Comparison of ENCODE assay signal across 18 mouse cellular contexts in the genomic region with DNA sequence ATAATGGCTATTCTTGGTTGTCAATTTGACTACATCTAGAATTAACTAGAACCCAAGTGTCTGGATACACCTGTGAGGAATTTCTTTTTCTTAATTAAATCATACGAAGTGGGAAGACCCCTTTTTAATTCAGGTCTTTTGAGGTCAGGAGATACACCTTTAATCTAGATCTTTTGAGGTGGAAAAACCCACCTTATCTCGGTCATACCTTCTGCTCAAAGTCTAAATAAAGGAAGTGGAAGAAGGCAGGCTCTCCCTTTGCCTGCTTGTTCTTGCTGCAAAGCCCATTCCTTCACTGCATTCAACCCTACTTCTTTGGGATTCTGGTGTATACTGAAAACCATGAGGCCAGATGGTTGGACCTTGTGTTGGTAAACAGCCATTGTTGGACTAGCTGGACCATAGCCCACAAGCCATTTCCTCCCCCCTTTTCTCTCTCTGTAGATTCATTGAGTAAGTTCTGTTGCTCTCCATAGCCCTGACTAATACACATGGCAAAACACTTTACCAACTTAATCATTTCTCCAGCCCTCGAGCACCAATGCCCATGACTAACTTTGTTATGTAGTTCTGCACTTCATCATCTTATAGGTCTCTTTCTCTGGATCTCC.
A peak's percentile ranks its signal among the peaks of the same experiment; 100 is the strongest.
DNase-seq lines count a peak whose midpoint lies in the region; ATAC-seq and TF ChIP-seq lines count a peak whose summit lies in the region.
"Had no signal": no experiment of that assay in that cellular context is flagged by ENCODE, and none has a peak within 500 bp of the region (broad histone marks: within the 10 kb centered on the region; RNA-seq: fewer than 3 reads in every experiment).

No protein-coding gene starts in this region.

- H3K9me3 ChIP-seq in limb, embryonic 11.5 days (ENCODE audit: control insufficient read depth, low read length): no peaks in the 10 kb centered on the region
- no peaks in the 10 kb centered on the region for H3K9me3 ChIP-seq in limb, embryonic 10.5 days (replicated peaks)
- H3K9me3 ChIP-seq in heart, postnatal 0 days (replicated peaks; ENCODE audit: control insufficient read depth, low read length): no peaks in the 10 kb centered on the region
- H3K9me3 ChIP-seq: embryonic facial prominence, embryonic 12.5 days; kidney, embryonic 15.5 days; limb, embryonic 13.5 days; midbrain, embryonic 13.5 days had no signal

- no peak overlapping the region for H3K9ac ChIP-seq in heart, adult 2 months (ENCODE audit: low read depth, low read length)
- H3K9ac ChIP-seq in limb, embryonic 11.5 days (ENCODE audit: low read length): no peak overlapping the region
- no peak overlapping the region for H3K9ac ChIP-seq in heart, postnatal 0 days (replicated peaks; ENCODE audit: low read depth, low read length)
- H3K9ac ChIP-seq: embryonic facial prominence, embryonic 12.5 days; kidney, embryonic 15.5 days; limb, embryonic 13.5 days; midbrain, embryonic 13.5 days had no signal

- no peaks in the 10 kb centered on the region for H3K27me3 ChIP-seq in heart, adult 2 months (ENCODE audit: control insufficient read depth, insufficient read depth, low read length)
- no peaks in the 10 kb centered on the region for H3K27me3 ChIP-seq in limb, embryonic 11.5 days (ENCODE audit: control insufficient read depth, insufficient read depth, low read length)
- peaks cover 5% of the 10 kb centered on the region; the same call in 1 of the 2 replicates for H3K27me3 ChIP-seq in limb, embryonic 10.5 days (ENCODE audit: low read depth, poor library complexity, severe bottlenecking)
- H3K27me3 ChIP-seq in heart, postnatal 0 days (ENCODE audit: control insufficient read depth, insufficient read depth, low read length): no peaks in the 10 kb centered on the region
- H3K27me3 ChIP-seq: kidney, embryonic 15.5 days; midbrain, embryonic 13.5 days had no signal

- peaks cover 10% of the 10 kb centered on the region; the same call in 1 of the 2 replicates for H3K4me1 ChIP-seq in heart, adult 2 months (ENCODE audit: control insufficient read depth, insufficient read depth, low read length)
- H3K4me1 ChIP-seq in limb, embryonic 11.5 days (ENCODE audit: control insufficient read depth, insufficient read depth, low read length): peaks cover 33% of the 10 kb centered on the region
- peaks cover 56% of the 10 kb centered on the region for H3K4me1 ChIP-seq in limb, embryonic 10.5 days
- peaks cover 30% of the 10 kb centered on the region for H3K4me1 ChIP-seq in heart, postnatal 0 days (ENCODE audit: control insufficient read depth, insufficient read depth)

- ATAC-seq in limb, embryonic 11.5 days (ENCODE audit: insufficient number of reproducible peaks, low FRiP score, low TSS enrichment, low read depth): peak; percentile 41; the same call in 1 of the 2 replicates
- no peak for ATAC-seq in heart, postnatal 0 days (ENCODE audit: insufficient read depth, low read depth)
- ATAC-seq in erythroid progenitor cell, adult 5-6 weeks (replicated peaks; ENCODE audit: low FRiP score, poor library complexity, severe bottlenecking): no peak
- ATAC-seq: forebrain, embryonic 14.5 days; hindbrain, embryonic 16.5 days; intestine, embryonic 16.5 days; midbrain, embryonic 13.5 days had no signal

- no peak for TF ChIP-seq POLR2A in heart, adult 2 months (IDR thresholded peaks at IDR 0.05; ENCODE audit: insufficient read depth, low read depth, low read length)

- TF ChIP-seq CTCF in heart, adult 2 months (IDR thresholded peaks at IDR 0.05): no peak
- no peak for TF ChIP-seq CTCF in heart, postnatal 0 days (IDR thresholded peaks at IDR 0.05; ENCODE audit: low read depth)

- intact Hi-C loops in heart, adult 2 months (cut with DNase I): no loop called here
- intact Hi-C loops in heart, postnatal 10 days (cut with DNase I): loop anchor here (5.0 kb wide), 1 partner anchor 74 kb away; no protein-coding TSS in a partner anchor

- DNase-seq in heart, adult 2 months: peak; percentile 2 to 12
- DNase-seq in heart, postnatal 10 days: no peak
- no peak for DNase-seq in limb, embryonic 11.5 days (ENCODE audit: low spot score)
- DNase-seq in limb, embryonic 10.5 days (ENCODE audit: low spot score): no peak
- DNase-seq in NIH3T3 (ENCODE audit: low read depth): peak; percentile 77
- DNase-seq in heart, postnatal 0 days (ENCODE audit: low spot score): no peak
- DNase-seq: adrenal gland, postnatal 10 days; cerebellum, adult 9-10 months; lung, postnatal 10 days had no signal

- H3K4me2 ChIP-seq in limb, embryonic 11.5 days (ENCODE audit: low read depth, severe bottlenecking): no peak overlapping the region
- no peak overlapping the region for H3K4me2 ChIP-seq in heart, postnatal 0 days (ENCODE audit: low read depth, low read length)
- H3K4me2 ChIP-seq: embryonic facial prominence, embryonic 12.5 days; kidney, embryonic 15.5 days; limb, embryonic 13.5 days; midbrain, embryonic 13.5 days had no signal

- 66% methylated on average over 3 of the region's 3 CpGs for WGBS in heart, adult 2 months
- 81% methylated on average over 3 of the region's 3 CpGs for WGBS in limb, embryonic 11.5 days
- 83% methylated on average over 3 of the region's 3 CpGs for WGBS in limb, embryonic 10.5 days
- WGBS in heart, postnatal 0 days: 72% methylated on average over 3 of the region's 3 CpGs

- TF ChIP-seq EP300 in heart, adult 2 months (IDR thresholded peaks at IDR 0.05; ENCODE audit: insufficient read depth, low read depth, low read length): no peak
- TF ChIP-seq EP300 in heart, postnatal 0 days (IDR thresholded peaks at IDR 0.05; ENCODE audit: low read depth): no peak

- H3K4me3 ChIP-seq in heart, adult 2 months: no peak overlapping the region
- no peak overlapping the region for H3K4me3 ChIP-seq in limb, embryonic 11.5 days (ENCODE audit: low read depth, low read length)
- H3K4me3 ChIP-seq in limb, embryonic 10.5 days: no peak overlapping the region
- no peak overlapping the region for H3K4me3 ChIP-seq in heart, postnatal 0 days (ENCODE audit: low read depth, low read length)
- H3K4me3 ChIP-seq: embryonic facial prominence, embryonic 12.5 days; erythroblast, embryonic 14.5 days; kidney, embryonic 15.5 days; limb, embryonic 13.5 days; midbrain, embryonic 13.5 days had no signal

- peak overlapping the region; percentile 97 for H3K27ac ChIP-seq in heart, adult 2 months
- H3K27ac ChIP-seq in limb, embryonic 11.5 days (replicated peaks; ENCODE audit: low read depth, low read length): no peak overlapping the region
- no peak overlapping the region for H3K27ac ChIP-seq in limb, embryonic 10.5 days
- peak overlapping the region; percentile 96 for H3K27ac ChIP-seq in heart, postnatal 0 days (ENCODE audit: low read depth)
- H3K27ac ChIP-seq: embryonic facial prominence, embryonic 12.5 days; kidney, embryonic 15.5 days; midbrain, embryonic 13.5 days had no signal

- H3K79me2 ChIP-seq in heart, adult 2 months (replicated peaks; ENCODE audit: control insufficient read depth, insufficient read depth, low read length): no peaks in the 10 kb centered on the region

- H3K36me3 ChIP-seq in heart, adult 2 months (ENCODE audit: control insufficient read depth, insufficient read depth, low read length): no peaks in the 10 kb centered on the region; the same call in 1 of the 2 replicates
- no peaks in the 10 kb centered on the region for H3K36me3 ChIP-seq in limb, embryonic 11.5 days (ENCODE audit: control insufficient read depth, insufficient read depth, low read length)
- H3K36me3 ChIP-seq in limb, embryonic 10.5 days: no peaks in the 10 kb centered on the region
- no peaks in the 10 kb centered on the region for H3K36me3 ChIP-seq in heart, postnatal 0 days (replicated peaks; ENCODE audit: control insufficient read depth, insufficient read depth, low read length)
- H3K36me3 ChIP-seq: embryonic facial prominence, embryonic 12.5 days; kidney, embryonic 15.5 days; limb, embryonic 13.5 days; midbrain, embryonic 13.5 days had no signal

Comparison
In these comparisons a context has a peak if more than half of its experiments do, and no peak if none do; other contexts are left out.
1. DNase-seq: peak in heart, adult 2 months (2 of 2) and NIH3T3 (single experiment); none in heart, postnatal 10 days (0 of 2), limb, embryonic 11.5 days (single experiment), limb, embryonic 10.5 days (single experiment) and heart, postnatal 0 days (single experiment).
2. H3K27ac ChIP-seq: peak in heart, adult 2 months (single experiment) and heart, postnatal 0 days (single experiment); none in limb, embryonic 11.5 days (single experiment) and limb, embryonic 10.5 days (single experiment).